Mouse (Mus musculus): ENCODE measurements around the gene Patj. TPM values are rescaled to one million over a fixed set of nuclear protein-coding genes. Genes with fewer than 3 reads are reported as not detected.
A peak's percentile ranks its signal among the peaks of the same experiment; 100 is the strongest.

Gene Patj
- polyA plus RNA-seq, 1 experiment, result 25.3 TPM

DNA sequence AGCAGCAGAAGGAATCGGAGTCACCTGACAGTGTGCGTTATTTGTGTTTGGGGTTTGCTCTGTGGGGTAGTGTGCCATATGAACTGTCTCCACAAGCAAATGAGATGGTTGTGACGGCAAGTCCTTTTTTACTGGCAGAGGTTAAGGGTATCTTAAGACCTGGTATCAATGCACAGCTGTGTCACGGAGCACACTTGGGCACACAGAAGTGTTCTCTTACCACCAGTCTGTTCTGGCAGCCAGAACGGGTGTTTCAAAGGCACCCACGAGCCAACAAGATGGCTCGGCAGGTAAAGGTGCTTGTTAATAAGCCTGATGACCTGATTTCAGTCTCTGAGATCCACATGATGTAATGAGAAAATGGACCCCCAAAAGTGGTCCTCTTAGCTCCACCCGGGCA lies 243.1 kb downstream of the Patj start:
- H3K4me1 ChIP-seq (ENCODE audit: control insufficient read depth, insufficient read depth, low read length), result no peaks in the 10 kb centered on the region
- TF ChIP-seq CTCF (conservative IDR thresholded peaks at IDR 0.05; ENCODE audit: insufficient read depth, insufficient read length, low read depth, low read length) (no peak), POLR2A (IDR thresholded peaks at IDR 0.05; ENCODE audit: low read depth, low read length) (no peak)
- no peaks in the 10 kb centered on the region for H3K27me3 ChIP-seq (replicated peaks; ENCODE audit: control insufficient read depth, insufficient read depth, low read length)
- no peak overlapping the region for H3K27ac ChIP-seq (ENCODE audit: insufficient read depth, low read depth, low read length)
- 96% methylated on average over 8 of the region's 8 CpGs for WGBS
- DNase-seq, result no peak
- no peaks in the 10 kb centered on the region for H3K36me3 ChIP-seq (ENCODE audit: control insufficient read depth, insufficient read depth, low read length)
- H3K4me3 ChIP-seq (ENCODE audit: insufficient read depth, low read depth, low read length), result no peak overlapping the region

GRCm38 (mm10) chr4:98653650-98654049 lies 258.1 kb downstream of the Patj start:
- Histone ChIP-seq H3K27me3 (replicated peaks; ENCODE audit: control insufficient read depth, insufficient read depth, low read length) (no peaks in the 10 kb centered on the region), H3K36me3 (ENCODE audit: control insufficient read depth, insufficient read depth, low read length) (peaks cover 2% of the 10 kb centered on the region; the same call in 1 of the 2 replicates), H3K4me1 (ENCODE audit: control insufficient read depth, insufficient read depth, low read length) (no peaks in the 10 kb centered on the region), H3K27ac (ENCODE audit: insufficient read depth, low read depth, low read length) (no peak overlapping the region), H3K4me3 (ENCODE audit: insufficient read depth, low read depth, low read length) (no peak overlapping the region)
- DNase-seq, result no peak
- WGBS, result 54% methylated on average over 7 of the region's 7 CpGs
- TF ChIP-seq POLR2A (IDR thresholded peaks at IDR 0.05; ENCODE audit: low read depth, low read length) (no peak), CTCF (conservative IDR thresholded peaks at IDR 0.05; ENCODE audit: insufficient read depth, insufficient read length, low read depth, low read length) (no peak)

- no peaks in the 10 kb centered on the region for H3K4me1 ChIP-seq (ENCODE audit: control insufficient read depth, insufficient read depth, low read length)
- peaks cover 2% of the 10 kb centered on the region; the same call in 1 of the 2 replicates for H3K36me3 ChIP-seq (ENCODE audit: control insufficient read depth, insufficient read depth, low read length)
- H3K4me3 ChIP-seq (ENCODE audit: insufficient read depth, low read depth, low read length), result no peak overlapping the region
- WGBS, result 53% methylated on average over 2 of the region's 2 CpGs
- TF ChIP-seq POLR2A (IDR thresholded peaks at IDR 0.05; ENCODE audit: low read depth, low read length), result no peak
- H3K27ac ChIP-seq (ENCODE audit: insufficient read depth, low read depth, low read length), result no peak overlapping the region
- no peak for DNase-seq
- no peaks in the 10 kb centered on the region for H3K27me3 ChIP-seq (replicated peaks; ENCODE audit: control insufficient read depth, insufficient read depth, low read length)
Observed at GRCm38 (mm10) chr4:98654419-98654821, 258.8 kb downstream of the Patj start.

DNA sequence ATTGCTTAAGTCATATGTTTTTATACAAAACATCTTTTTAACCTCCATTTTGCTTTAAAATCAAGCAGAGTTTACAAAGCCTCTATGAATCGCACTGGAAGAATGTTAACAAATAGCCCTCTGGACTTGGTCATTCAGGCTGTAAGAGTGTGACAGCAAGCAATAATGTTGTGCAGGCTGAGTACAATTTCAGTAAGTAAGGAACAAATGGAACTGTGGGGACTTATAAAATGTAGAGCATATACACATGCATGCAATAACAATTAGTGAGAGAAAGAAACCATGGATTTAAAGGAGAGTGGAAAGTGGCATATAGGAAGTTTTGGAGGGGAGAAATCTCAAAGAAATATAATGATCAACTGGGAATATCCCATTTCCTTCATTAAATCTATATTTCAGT lies 261.2 kb downstream of the Patj start:
- no peak for DNase-seq
- peaks cover 2% of the 10 kb centered on the region; the same call in 1 of the 2 replicates for H3K36me3 ChIP-seq (ENCODE audit: control insufficient read depth, insufficient read depth, low read length)
- no peak overlapping the region for H3K27ac ChIP-seq (ENCODE audit: insufficient read depth, low read depth, low read length)
- no peaks in the 10 kb centered on the region for H3K27me3 ChIP-seq (replicated peaks; ENCODE audit: control insufficient read depth, insufficient read depth, low read length)
- no peak overlapping the region for H3K4me3 ChIP-seq (ENCODE audit: insufficient read depth, low read depth, low read length)
- no peaks in the 10 kb centered on the region for H3K4me1 ChIP-seq (ENCODE audit: control insufficient read depth, insufficient read depth, low read length)
- TF ChIP-seq CTCF (conservative IDR thresholded peaks at IDR 0.05; ENCODE audit: insufficient read depth, insufficient read length, low read depth, low read length), result no peak
- TF ChIP-seq POLR2A (IDR thresholded peaks at IDR 0.05; ENCODE audit: low read depth, low read length), result no peak
- WGBS, result 90% methylated on average over 1 of the region's 1 CpGs

DNA sequence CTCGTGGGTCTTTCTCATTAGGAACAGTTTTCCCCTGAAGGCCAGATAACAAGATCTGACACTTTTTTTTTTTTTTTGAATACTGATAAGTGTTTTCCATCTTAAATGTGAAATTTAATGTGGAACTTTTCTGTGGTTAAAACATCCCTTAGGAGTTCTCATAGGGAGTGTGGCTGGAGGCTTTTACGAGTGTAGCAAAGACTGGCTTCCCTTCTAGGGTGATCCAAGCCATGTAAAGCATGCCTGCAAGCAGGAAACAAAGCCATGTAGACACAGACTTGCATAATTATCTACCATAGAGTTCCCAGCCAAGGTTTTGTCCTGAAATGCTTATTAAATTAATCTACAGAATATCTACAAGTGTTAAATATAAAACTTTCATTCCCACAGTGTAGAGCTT lies 263.4 kb downstream of the Patj start:
- no peak for DNase-seq
- H3K27ac ChIP-seq (ENCODE audit: insufficient read depth, low read depth, low read length), result no peak overlapping the region
- peaks cover 1% of the 10 kb centered on the region; the same call in 1 of the 2 replicates for H3K36me3 ChIP-seq (ENCODE audit: control insufficient read depth, insufficient read depth, low read length)
- H3K4me3 ChIP-seq (ENCODE audit: insufficient read depth, low read depth, low read length), result no peak overlapping the region
- no peaks in the 10 kb centered on the region for H3K27me3 ChIP-seq (replicated peaks; ENCODE audit: control insufficient read depth, insufficient read depth, low read length)
- 77% methylated on average over 2 of the region's 2 CpGs for WGBS
- TF ChIP-seq POLR2A (IDR thresholded peaks at IDR 0.05; ENCODE audit: low read depth, low read length), result no peak
- no peak for TF ChIP-seq CTCF (conservative IDR thresholded peaks at IDR 0.05; ENCODE audit: insufficient read depth, insufficient read length, low read depth, low read length)
- no peaks in the 10 kb centered on the region for H3K4me1 ChIP-seq (ENCODE audit: control insufficient read depth, insufficient read depth, low read length)

DNA sequence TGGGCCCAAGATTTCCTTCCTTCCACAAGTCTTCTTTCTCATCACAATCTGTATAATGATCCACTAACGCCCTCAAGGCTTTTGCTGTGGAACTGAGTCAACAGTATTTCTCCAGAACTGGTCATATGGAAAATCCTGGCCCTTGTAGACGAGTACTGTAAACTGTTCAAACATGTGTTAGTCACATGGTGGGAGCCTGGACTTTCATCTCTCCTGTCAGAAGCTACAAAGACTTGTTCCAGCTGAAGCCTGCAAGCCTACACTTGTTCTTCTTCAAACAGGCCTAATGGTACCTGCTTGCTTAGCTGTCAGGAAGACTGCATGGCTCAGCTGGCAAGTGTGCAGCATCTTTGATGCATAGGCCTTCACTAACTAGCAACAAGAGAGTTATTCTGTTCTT lies 264.9 kb downstream of the Patj start:
- 53% methylated on average over 2 of the region's 2 CpGs for WGBS
- H3K27ac ChIP-seq (ENCODE audit: insufficient read depth, low read depth, low read length), result no peak overlapping the region

GRCm38 (mm10) chr4:98665884-98666283 lies 270.3 kb downstream of the Patj start:
- H3K4me3 ChIP-seq (ENCODE audit: insufficient read depth, low read depth, low read length), result no peak overlapping the region
- H3K27me3 ChIP-seq (replicated peaks; ENCODE audit: control insufficient read depth, insufficient read depth, low read length), result no peaks in the 10 kb centered on the region
- no peaks in the 10 kb centered on the region for H3K4me1 ChIP-seq (ENCODE audit: control insufficient read depth, insufficient read depth, low read length)
- peaks cover 1% of the 10 kb centered on the region; the same call in 1 of the 2 replicates for H3K36me3 ChIP-seq (ENCODE audit: control insufficient read depth, insufficient read depth, low read length)
- 91% methylated on average over 7 of the region's 7 CpGs for WGBS
- TF ChIP-seq POLR2A (IDR thresholded peaks at IDR 0.05; ENCODE audit: low read depth, low read length), result no peak
- no peak for TF ChIP-seq CTCF (conservative IDR thresholded peaks at IDR 0.05; ENCODE audit: insufficient read depth, insufficient read length, low read depth, low read length)
- no peak for DNase-seq
- H3K27ac ChIP-seq (ENCODE audit: insufficient read depth, low read depth, low read length), result no peak overlapping the region

More for the DNA sequence above, 264.9 kb downstream of the Patj start:
- H3K4me1 ChIP-seq (ENCODE audit: control insufficient read depth, insufficient read depth, low read length), result no peaks in the 10 kb centered on the region
- H3K27me3 ChIP-seq (replicated peaks; ENCODE audit: control insufficient read depth, insufficient read depth, low read length), result no peaks in the 10 kb centered on the region
- peaks cover 1% of the 10 kb centered on the region; the same call in 1 of the 2 replicates for H3K36me3 ChIP-seq (ENCODE audit: control insufficient read depth, insufficient read depth, low read length)
- DNase-seq, result peak; percentile 77
- no peak overlapping the region for H3K4me3 ChIP-seq (ENCODE audit: insufficient read depth, low read depth, low read length)
- TF ChIP-seq POLR2A (IDR thresholded peaks at IDR 0.05; ENCODE audit: low read depth, low read length) (no peak), CTCF (conservative IDR thresholded peaks at IDR 0.05; ENCODE audit: insufficient read depth, insufficient read length, low read depth, low read length) (no peak)

All from kidney, adult 2 months (tissue).